In the genomic region with DNA sequence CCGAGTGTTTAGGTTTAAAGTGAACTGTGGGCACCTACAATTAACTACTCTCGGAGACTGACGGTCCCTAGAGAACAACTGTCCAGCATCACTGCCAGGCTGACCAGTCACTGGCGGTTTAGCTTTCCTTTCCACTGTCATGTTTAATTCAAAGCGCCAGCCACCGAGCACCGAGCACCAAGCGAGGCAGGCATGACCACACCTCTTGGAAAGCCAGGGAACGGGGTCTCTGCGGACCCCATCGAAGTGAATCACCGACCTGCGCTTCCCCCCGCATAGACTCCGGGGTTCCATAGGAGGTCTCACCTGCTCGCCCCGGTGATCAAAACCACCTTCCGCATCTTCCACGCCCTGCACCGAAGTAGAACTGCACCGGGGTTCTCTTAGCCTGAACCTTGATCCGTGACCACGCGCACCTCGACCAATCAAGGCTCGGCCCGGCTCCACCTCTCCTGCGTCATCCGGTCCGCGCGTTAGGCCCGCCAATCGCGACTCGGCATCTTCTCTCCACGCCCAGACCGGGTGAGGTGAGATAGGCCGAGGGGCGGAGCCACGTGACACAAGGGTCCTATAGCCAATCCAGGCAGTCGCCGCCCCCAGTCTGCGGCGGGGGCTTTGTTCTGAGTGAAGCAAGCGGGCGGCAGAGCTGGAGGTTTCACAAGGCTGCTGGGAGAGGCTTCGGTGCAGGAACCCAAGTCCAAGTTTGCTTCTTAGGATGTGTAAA, we compare ENCODE assay signal across 7 mouse cellular contexts. TPM values are rescaled to one million over a fixed set of nuclear protein-coding genes. Genes with fewer than 3 reads are reported as not detected.
DNase-seq lines count a peak whose midpoint lies in the region; ATAC-seq lines count a peak whose summit lies in the region.

TSS of gene Hsd17b7 (minus strand) at position 450 of the 724 bp plus-strand sequence.

- H3K27me3 ChIP-seq in embryonic facial prominence, embryonic 11.5 days (ENCODE audit: control insufficient read depth, insufficient read depth, low read length) = no peaks in the 10 kb centered on the region
- H3K27me3 ChIP-seq in limb, embryonic 10.5 days (ENCODE audit: low read depth, poor library complexity, severe bottlenecking) = no peaks in the 10 kb centered on the region
- no peaks in the 10 kb centered on the region for H3K27me3 ChIP-seq in midbrain, embryonic 13.5 days

- DNase-seq in adrenal gland, postnatal 14 days = peak; percentile 99
- peak; percentile 100 for DNase-seq in embryonic facial prominence, embryonic 11.5 days (ENCODE audit: low spot score)
- DNase-seq in kidney, adult 11 months = peak; percentile 99
- peak; percentile 97 for DNase-seq in limb, embryonic 10.5 days (ENCODE audit: low spot score)
- DNase-seq in spleen, adult 12 weeks (ENCODE audit: low spot score) = peak; percentile 95

- no peaks in the 10 kb centered on the region for H3K9me3 ChIP-seq in embryonic facial prominence, embryonic 11.5 days (replicated peaks; ENCODE audit: control insufficient read depth, low read length)
- no peaks in the 10 kb centered on the region for H3K9me3 ChIP-seq in limb, embryonic 10.5 days (replicated peaks)
- no peaks in the 10 kb centered on the region for H3K9me3 ChIP-seq in midbrain, embryonic 13.5 days

- H3K9ac ChIP-seq in embryonic facial prominence, embryonic 11.5 days (replicated peaks; ENCODE audit: low read length) = peak within 1 kb of the TSS; percentile 63
- H3K9ac ChIP-seq in midbrain, embryonic 13.5 days (replicated peaks) = peak within 1 kb of the TSS; percentile 68

- peak; percentile 100 for ATAC-seq in embryonic facial prominence, embryonic 11.5 days (replicated peaks; ENCODE audit: insufficient number of reproducible peaks, low FRiP score, low TSS enrichment, low read depth)
- peak; percentile 95 for ATAC-seq in granulocyte monocyte progenitor cell, adult 5-6 weeks (replicated peaks; ENCODE audit: poor library complexity, severe bottlenecking)
- ATAC-seq in midbrain, embryonic 13.5 days = peak; percentile 100

- peak within 1 kb of the TSS; percentile 48 for H3K27ac ChIP-seq in embryonic facial prominence, embryonic 11.5 days (replicated peaks; ENCODE audit: low read depth, low read length)
- H3K27ac ChIP-seq in limb, embryonic 10.5 days = peak within 1 kb of the TSS; percentile 83
- peak within 1 kb of the TSS; percentile 79 for H3K27ac ChIP-seq in midbrain, embryonic 13.5 days

- no peaks in the 10 kb centered on the region; the same call in 1 of the 2 replicates for H3K36me3 ChIP-seq in embryonic facial prominence, embryonic 11.5 days (replicated peaks; ENCODE audit: control insufficient read depth, insufficient read depth, low read depth, low read length)
- peaks cover 43% of the 10 kb centered on the region for H3K36me3 ChIP-seq in limb, embryonic 10.5 days
- H3K36me3 ChIP-seq in midbrain, embryonic 13.5 days = peaks cover 25% of the 10 kb centered on the region

- WGBS in embryonic facial prominence, embryonic 11.5 days = 1% methylated on average over 48 of the region's 48 CpGs
- WGBS in limb, embryonic 10.5 days = 2% methylated on average over 48 of the region's 48 CpGs
- under 1% methylated on average over 48 of the region's 48 CpGs for WGBS in midbrain, embryonic 13.5 days

- peak within 1 kb of the TSS; percentile 65 for H3K4me3 ChIP-seq in embryonic facial prominence, embryonic 11.5 days (ENCODE audit: low read depth, low read length)
- peak within 1 kb of the TSS; percentile 68 for H3K4me3 ChIP-seq in limb, embryonic 10.5 days
- H3K4me3 ChIP-seq in midbrain, embryonic 13.5 days (replicated peaks) = peak within 1 kb of the TSS; percentile 67

- peak within 1 kb of the TSS; percentile 60 for H3K4me2 ChIP-seq in embryonic facial prominence, embryonic 11.5 days (ENCODE audit: low read depth, low read length)
- peak within 1 kb of the TSS; percentile 77 for H3K4me2 ChIP-seq in midbrain, embryonic 13.5 days (replicated peaks)

- H3K4me1 ChIP-seq in embryonic facial prominence, embryonic 11.5 days (ENCODE audit: control insufficient read depth, insufficient read depth, low read length) = no peaks in the 10 kb centered on the region
- H3K4me1 ChIP-seq in limb, embryonic 10.5 days = peaks cover 17% of the 10 kb centered on the region
- H3K4me1 ChIP-seq in midbrain, embryonic 13.5 days (replicated peaks) = peaks cover 22% of the 10 kb centered on the region

RNA-seq across cellular contexts. Expression of gene Hsd17b7, which starts in this region (rescaled TPM):
- 16.2 and 27.8 TPM in 2 replicates for total RNA-seq in adrenal gland, postnatal 14 days (2021)
- polyA plus RNA-seq in embryonic facial prominence, embryonic 11.5 days (2014; fragmentation: Nextera tagmentation; extraction: Ambion mirVana) = 15.7 and 16.1 TPM in 2 replicates
- 1.8 and 2.9 TPM in 2 replicates for total RNA-seq in granulocyte monocyte progenitor cell, adult 5-6 weeks (2014; fragmentation: Nextera tagmentation)
- total RNA-seq in granulocyte monocyte progenitor cell, adult 5-6 weeks (2017) = 3.7 and 6.9 TPM in 2 replicates
- polyA plus RNA-seq in limb, embryonic 10.5 days (2016; fragmentation: Nextera tagmentation; extraction: Ambion mirVana) = 16.3 and 18.2 TPM in 2 replicates
- polyA plus RNA-seq in midbrain, embryonic 13.5 days (2015; fragmentation: Nextera tagmentation; extraction: Ambion mirVana) = 18.2 and 20.3 TPM in 2 replicates

Comparison
In these comparisons a context has a peak if more than half of its experiments do, and no peak if none do; other contexts are left out.
1. Peak in every context shown above with its lines: DNase-seq, ATAC-seq, H3K4me3 ChIP-seq and H3K27ac ChIP-seq.